Mouse (Mus musculus) embryonic fibroblast, embryonic 13.5 days (primary cell): Measurements from ENCODE around the gene Kif11.

Experiments
- CTCF ChIP-seq: IDR thresholded peaks from 2 replicates; pipeline ENCODE4 v1.5.1; 2011; ENCODE audit warnings: mild to moderate bottlenecking, control low read depth, low read length, moderate library complexity, borderline replicate concordance; ENCODE audit not compliant: insufficient read depth
- POLR2A ChIP-seq: IDR thresholded peaks from 2 replicates; pipeline ENCODE4 v1.6.1; 2011; ENCODE audit warnings: low read depth, mild to moderate bottlenecking, control low read depth, low read length, moderate library complexity

DNA sequence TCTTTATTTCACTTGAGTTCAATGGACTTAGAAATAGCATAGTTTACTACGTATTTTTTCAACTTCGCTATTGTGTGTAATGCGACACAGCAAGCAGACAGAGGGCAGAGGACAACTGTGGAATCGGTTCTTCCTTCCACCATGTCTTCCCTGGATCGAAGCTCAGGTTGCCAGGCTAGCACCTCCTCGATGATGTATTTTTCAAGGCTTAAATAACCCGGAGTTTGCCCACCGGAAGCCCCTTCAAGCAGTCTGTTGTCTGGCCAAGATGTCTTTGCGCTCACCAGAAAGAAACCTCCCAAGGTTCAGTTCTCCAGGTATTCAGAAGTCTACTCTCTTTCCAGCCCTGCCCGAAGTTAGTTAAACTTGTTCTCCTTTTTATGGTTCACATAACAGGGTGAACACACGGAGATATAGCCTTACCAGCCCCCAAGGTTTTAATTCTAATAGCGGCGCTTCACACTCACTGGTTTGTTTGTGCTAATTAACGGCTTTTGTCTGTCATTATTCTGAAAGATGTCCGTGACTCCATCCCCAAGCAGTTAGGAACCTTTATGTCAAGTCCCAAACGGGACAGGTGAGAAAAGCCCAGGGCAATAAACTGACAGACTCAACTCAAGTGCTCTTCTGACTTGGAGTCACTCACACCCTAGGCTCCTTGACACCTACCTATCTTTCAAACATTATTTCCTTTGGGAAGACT, 56.8 kb downstream of the Kif11 start:
- TF ChIP-seq CTCF (no peak), POLR2A (no peak)
